Mouse (Mus musculus) neural tube, embryonic 12.5 days (tissue): ENCODE data around the gene Ptprg. TPM values are rescaled to one million over a fixed set of nuclear protein-coding genes. Genes with fewer than 3 reads are reported as not detected.
"Not testable (repeated sequence)": the region's sequence is repeated elsewhere in the genome, so short reads cannot be mapped to it uniquely, and the experiment has no call there.

ENCODE experiments used
- ATAC-seq: fragments of 200-750 bp; cut with Nextera tagmentation; 2 replicates; pipeline ENCODE4 v1.8.0; 2017; ENCODE audit warnings: low read depth, mild to moderate bottlenecking, moderate TSS enrichment, moderate library complexity; ENCODE audit not compliant: low FRiP score
- H3K27ac ChIP-seq: fragments of 300-500 bp; sonication (generic); 2 replicates; pipeline ENCODE4 v1.5.1; 2016
- H3K27me3 ChIP-seq: fragments of 300-500 bp; sonication (generic); replicated peaks from 2 replicates; pipeline ENCODE4 v1.6.1; 2016; ENCODE audit warnings: mild to moderate bottlenecking
- H3K36me3 ChIP-seq: fragments of 300-500 bp; sonication (generic); 2 replicates; pipeline ENCODE4 v1.6.1; 2016; ENCODE audit warnings: mild to moderate bottlenecking
- H3K4me1 ChIP-seq: fragments of 300-500 bp; sonication (generic); 2 replicates; pipeline ENCODE4 v1.6.1; 2016
- H3K4me2 ChIP-seq: fragments of 300-500 bp; sonication (generic); replicated peaks from 2 replicates; pipeline ENCODE4 v1.6.1; 2016; ENCODE audit warnings: mild to moderate bottlenecking
- H3K4me3 ChIP-seq: fragments of 300-500 bp; sonication (generic); 2 replicates; pipeline ENCODE4 v1.5.1; 2016
- H3K9ac ChIP-seq: fragments of 300-500 bp; sonication (generic); 2 replicates; pipeline ENCODE4 v1.6.1; 2016; ENCODE audit warnings: mild to moderate bottlenecking
- H3K9me3 ChIP-seq: fragments of 300-500 bp; sonication (generic); 2 replicates; pipeline ENCODE4 v1.6.1; 2016; ENCODE audit warnings: mild to moderate bottlenecking
- WGBS: fragments of 180-500 bp; shearing (Covaris S2); methylation state at CpG from one replicate; pipeline ENCODE4 v1.1.7; 2016; 5-methylcytosine and 5-hydroxymethylcytosine counted together
- polyA plus RNA-seq: library from polyadenylated mRNA; unstranded; fragments of >200 nt; fragmentation: Nextera tagmentation; extraction: Ambion mirVana; gene quantifications from 2 replicates; pipeline ENCODE4 v1.2.1, GENCODE M21; 2016

Ptprg gene
- polyA plus RNA-seq, 1 experiment from 2014 or later = 41.8 TPM

GRCm38 (mm10) chr14:11935698-11936097 lies 382.4 kb downstream of the Ptprg start:
- Histone ChIP-seq H3K9me3 (no peaks in the 10 kb centered on the region), H3K4me1 (no peaks in the 10 kb centered on the region), H3K36me3 (no peaks in the 10 kb centered on the region), H3K4me2 (no peak overlapping the region), H3K27ac (no peak overlapping the region), H3K9ac (no peak overlapping the region), H3K27me3 (no peaks in the 10 kb centered on the region), H3K4me3 (no peak overlapping the region)
- no peak for ATAC-seq
- 68% methylated on average over 7 of the region's 7 CpGs for WGBS

DNA sequence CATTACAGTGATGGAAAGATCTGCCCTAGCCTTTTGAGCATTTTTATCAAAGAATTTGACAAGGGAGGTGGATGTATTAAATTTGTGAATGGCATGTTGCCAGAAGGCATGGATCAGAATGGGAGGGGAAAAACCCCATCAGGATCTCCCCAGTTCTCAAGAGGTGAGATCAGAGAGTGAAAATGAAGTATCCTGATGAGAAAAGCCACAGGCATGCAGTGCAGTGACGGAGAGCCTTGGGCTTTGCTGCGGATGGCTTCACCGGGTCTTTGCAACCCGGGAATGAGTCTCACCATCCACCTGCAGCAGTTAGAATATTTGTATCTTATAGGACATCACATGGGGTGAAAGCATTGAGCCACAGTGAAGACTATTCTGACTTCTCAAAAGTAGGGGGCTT lies 385.6 kb downstream of the Ptprg start:
- no peak overlapping the region for H3K9ac ChIP-seq
- H3K4me3 ChIP-seq = no peak overlapping the region
- no peak overlapping the region for H3K27ac ChIP-seq
- 88% methylated on average over 4 of the region's 4 CpGs for WGBS
- ATAC-seq = no peak
- no peaks in the 10 kb centered on the region for H3K9me3 ChIP-seq
- no peaks in the 10 kb centered on the region for H3K27me3 ChIP-seq
- H3K4me2 ChIP-seq = no peak overlapping the region
- H3K36me3 ChIP-seq = no peaks in the 10 kb centered on the region
- no peaks in the 10 kb centered on the region for H3K4me1 ChIP-seq

DNA sequence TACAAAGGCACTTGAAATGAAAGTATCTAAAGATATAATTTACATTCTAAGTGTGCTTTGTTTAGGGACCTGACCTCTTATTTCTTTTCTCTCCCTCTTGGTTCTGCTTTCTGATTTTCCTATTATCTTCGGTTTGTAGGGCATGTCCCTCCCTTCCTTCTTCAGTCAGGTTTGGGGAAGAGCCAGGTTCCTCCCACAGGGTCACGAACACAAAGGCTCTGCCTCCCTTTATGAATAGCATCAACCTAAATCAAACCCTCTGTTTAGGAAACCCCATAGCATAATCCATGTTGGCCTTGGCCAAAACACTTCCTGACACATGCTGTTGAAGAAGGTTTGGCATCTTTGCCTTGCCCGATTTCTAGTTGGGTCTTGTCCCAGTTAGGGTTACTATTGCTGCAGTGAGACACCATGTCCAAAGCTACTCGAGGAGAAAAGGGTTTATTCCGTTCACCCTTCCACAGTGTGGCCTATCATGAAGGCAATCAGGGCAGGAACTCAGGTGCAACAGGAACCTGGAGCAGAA lies 388.7 kb downstream of the Ptprg start:
- no peaks in the 10 kb centered on the region for H3K27me3 ChIP-seq
- no peak overlapping the region for H3K4me3 ChIP-seq
- WGBS = 72% methylated on average over 5 of the region's 5 CpGs
- H3K4me1 ChIP-seq = no peaks in the 10 kb centered on the region
- no peak for ATAC-seq
- no peak overlapping the region for H3K9ac ChIP-seq
- no peaks in the 10 kb centered on the region for H3K36me3 ChIP-seq
- H3K4me2 ChIP-seq = no peak overlapping the region
- no peaks in the 10 kb centered on the region for H3K9me3 ChIP-seq
- no peak overlapping the region for H3K27ac ChIP-seq

DNA sequence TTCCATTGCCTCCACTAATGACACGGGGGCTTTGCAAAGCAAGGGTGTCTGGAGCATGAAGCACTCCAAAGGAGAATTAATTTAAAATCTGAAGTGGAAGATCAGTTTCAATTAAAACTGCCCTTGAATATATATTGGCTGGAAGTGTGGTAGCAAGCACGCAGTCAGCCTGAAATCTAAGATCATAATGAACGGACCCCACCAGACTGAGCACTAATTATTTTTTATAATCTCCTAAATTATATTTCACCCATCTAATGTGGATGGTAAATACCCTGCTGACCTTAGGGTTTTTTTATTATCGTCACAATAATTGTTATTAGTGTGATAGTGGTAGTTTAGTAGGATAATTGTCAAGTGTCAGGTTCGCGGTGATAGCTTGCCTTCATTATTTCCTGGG lies 397.0 kb downstream of the Ptprg start:
- ATAC-seq = no peak
- 85% methylated on average over 6 of the region's 6 CpGs for WGBS
- H3K4me3 ChIP-seq = no peak overlapping the region
- H3K4me1 ChIP-seq = no peaks in the 10 kb centered on the region
- H3K36me3 ChIP-seq = no peaks in the 10 kb centered on the region
- H3K9ac ChIP-seq = no peak overlapping the region
- no peaks in the 10 kb centered on the region for H3K9me3 ChIP-seq
- H3K27me3 ChIP-seq = no peaks in the 10 kb centered on the region
- no peak overlapping the region for H3K4me2 ChIP-seq
- H3K27ac ChIP-seq = no peak overlapping the region

DNA sequence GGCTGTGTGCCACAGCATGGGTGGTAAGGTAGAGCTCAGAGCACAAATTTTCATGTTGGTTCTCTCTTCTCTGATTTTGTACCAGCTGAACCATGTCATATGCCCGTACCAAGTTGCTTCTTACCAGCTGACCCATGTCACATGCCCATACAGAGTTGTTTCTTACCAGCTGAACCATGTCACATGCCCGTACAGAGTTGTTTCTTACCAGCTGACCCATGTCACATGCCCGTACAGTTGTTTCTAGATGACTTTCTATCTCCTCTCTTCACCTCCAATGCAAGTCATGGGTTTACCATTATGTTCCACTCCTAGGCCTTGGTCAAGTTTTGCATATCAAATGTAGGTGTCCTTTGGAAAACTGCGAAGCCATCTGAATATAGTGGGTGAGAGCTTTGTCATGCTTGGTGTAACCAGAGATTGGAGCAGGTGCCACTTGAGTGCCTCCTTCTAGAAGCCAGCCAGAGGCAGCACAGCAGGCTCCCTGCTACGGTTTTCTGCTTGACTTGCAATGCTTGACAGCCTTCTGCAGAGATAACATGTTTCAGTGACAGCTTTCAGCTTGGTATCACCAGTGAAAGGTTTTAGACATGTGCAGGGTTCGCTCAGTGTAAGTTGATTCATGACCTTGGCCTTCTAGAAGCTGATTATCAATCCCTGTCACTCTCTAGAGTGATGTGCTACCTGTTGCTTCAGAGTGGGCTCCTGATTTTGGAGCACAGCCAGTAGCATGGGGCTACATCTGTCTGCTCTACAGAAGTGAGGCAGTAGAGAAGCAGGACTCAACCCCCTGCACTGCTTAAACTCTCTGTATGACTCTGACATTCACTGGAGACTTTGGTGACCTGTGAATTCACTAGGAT lies 401.9 kb downstream of the Ptprg start:
- Histone ChIP-seq H3K27ac (no peak overlapping the region), H3K4me2 (no peak overlapping the region), H3K4me3 (no peak overlapping the region), H3K9me3 (no peaks in the 10 kb centered on the region), H3K36me3 (no peaks in the 10 kb centered on the region), H3K27me3 (peaks cover 6% of the 10 kb centered on the region; the same call in 1 of the 2 replicates), H3K4me1 (no peaks in the 10 kb centered on the region), H3K9ac (no peak overlapping the region)
- WGBS = 85% methylated on average over 6 of the region's 6 CpGs
- no peak for ATAC-seq

DNA sequence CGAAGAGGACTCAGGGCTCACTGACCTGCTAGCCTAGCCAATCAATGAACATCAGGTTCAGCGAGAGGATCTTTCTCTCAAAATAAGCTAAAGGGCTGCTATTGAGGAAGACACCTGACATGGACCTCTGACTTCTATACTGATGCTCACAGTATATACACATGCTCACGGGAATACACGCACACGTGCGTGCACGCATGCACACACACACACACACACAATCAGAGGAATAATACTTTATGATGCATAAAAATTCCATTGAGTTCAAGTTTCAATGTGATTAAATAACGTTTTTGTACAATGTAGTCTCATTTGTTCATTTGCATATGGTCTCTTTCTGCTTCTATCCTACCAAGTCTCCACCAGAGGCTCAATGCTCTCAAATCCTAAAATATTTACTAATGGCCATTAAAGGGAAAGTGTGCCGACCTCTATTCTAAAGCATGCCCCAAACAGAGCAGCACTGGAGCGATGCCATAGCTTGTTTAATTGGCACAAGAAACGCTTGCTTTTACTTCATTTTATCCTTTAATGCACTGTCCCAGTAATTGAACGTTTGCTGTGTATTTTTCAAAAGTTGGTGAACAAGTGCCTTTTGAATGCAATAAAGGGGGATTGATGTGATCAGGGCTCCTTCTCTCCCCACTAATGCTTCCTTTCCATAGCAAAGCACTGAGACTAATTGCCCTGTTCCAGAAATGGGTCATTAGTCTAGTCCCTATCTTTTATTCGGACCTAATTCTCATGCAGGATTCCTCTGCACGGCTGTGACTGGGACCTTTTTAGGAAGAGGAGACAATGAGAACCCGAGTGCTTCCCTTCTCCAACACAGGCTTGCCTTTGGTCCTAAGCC lies 407.2 kb downstream of the Ptprg start:
- Histone ChIP-seq H3K4me3 (no peak overlapping the region), H3K9ac (no peak overlapping the region), H3K4me2 (no peak overlapping the region), H3K4me1 (no peaks in the 10 kb centered on the region), H3K36me3 (no peaks in the 10 kb centered on the region), H3K27me3 (peaks cover 6% of the 10 kb centered on the region; the same call in 1 of the 2 replicates), H3K27ac (no peak overlapping the region), H3K9me3 (no peaks in the 10 kb centered on the region)
- 49% methylated on average over 15 of the region's 15 CpGs for WGBS
- ATAC-seq = peak; percentile 86

DNA sequence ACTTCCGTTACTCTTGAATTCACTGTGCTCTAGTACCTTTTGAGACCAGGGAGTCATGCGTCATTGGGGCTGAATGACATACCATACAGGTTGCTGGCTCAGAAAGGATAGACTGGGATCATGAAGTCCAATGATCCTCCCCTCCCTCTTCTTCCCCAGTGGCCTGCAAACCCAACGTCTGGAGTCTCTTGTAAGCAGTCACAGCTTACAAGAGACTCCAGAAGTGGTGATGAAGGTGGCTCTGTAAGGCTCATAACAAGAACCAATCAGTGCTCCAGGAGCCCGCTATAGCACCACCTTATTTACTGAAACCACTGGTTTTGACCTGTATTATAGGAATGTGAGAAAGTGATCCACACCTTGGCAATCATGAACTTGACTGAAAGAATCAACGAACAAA lies 408.8 kb downstream of the Ptprg start:
- no peak for ATAC-seq
- 88% methylated on average over 5 of the region's 5 CpGs for WGBS
- Histone ChIP-seq H3K27ac (no peak overlapping the region), H3K4me3 (no peak overlapping the region), H3K9me3 (no peaks in the 10 kb centered on the region), H3K27me3 (peaks cover 6% of the 10 kb centered on the region; the same call in 1 of the 2 replicates), H3K36me3 (no peaks in the 10 kb centered on the region), H3K4me2 (no peak overlapping the region), H3K9ac (no peak overlapping the region), H3K4me1 (no peaks in the 10 kb centered on the region)

- Histone ChIP-seq H3K36me3 (no peaks in the 10 kb centered on the region), H3K27me3 (peaks cover 6% of the 10 kb centered on the region; the same call in 1 of the 2 replicates), H3K4me2 (no peak overlapping the region), H3K4me3 (no peak overlapping the region), H3K27ac (no peak overlapping the region), H3K9ac (no peak overlapping the region), H3K9me3 (no peaks in the 10 kb centered on the region), H3K4me1 (no peaks in the 10 kb centered on the region)
- WGBS = 85% methylated on average over 8 of the region's 8 CpGs
- no peak for ATAC-seq
These were observed 409.2 kb downstream of the Ptprg start for GRCm38 (mm10) chr14:11962561-11962960.

DNA sequence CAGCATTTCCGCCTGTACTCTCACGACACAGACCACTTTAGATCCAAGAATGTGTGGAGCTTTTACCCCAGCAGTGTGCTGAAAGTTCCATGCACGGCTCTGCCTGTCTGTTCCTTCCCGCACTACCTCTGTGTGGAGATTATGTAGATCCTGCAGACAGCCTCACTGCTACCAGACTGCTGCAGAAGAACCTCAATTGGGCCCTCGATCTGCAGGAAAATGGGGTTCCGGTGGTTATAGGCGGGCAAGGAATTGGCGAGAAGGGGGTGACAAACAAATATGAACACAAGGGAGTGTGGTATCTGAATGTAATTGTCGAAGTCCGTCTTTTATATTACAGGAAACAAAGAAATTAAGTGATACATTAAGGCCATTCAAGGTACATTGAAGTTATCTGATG lies 410.5 kb downstream of the Ptprg start:
- WGBS = 94% methylated on average over 10 of the region's 10 CpGs

DNA sequence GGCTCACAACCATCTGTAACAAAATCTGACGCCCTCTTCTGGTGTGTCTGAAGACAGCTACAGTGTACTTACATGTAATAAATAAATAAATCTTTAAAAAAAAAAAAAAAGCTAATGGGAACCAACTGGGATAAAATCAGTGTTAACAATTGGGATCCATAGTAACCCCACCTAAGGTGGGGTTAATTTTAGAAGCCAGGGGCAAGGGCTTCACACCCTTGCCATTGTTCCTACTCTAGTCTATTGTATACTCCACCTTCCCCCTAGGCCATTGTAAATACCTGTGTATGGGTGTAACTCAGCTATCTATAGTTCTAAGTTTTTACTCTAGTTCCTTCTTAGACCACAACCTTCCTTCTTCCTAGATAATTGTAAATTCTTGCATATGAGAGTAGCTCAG lies 411.0 kb downstream of the Ptprg start:
- H3K9ac ChIP-seq, ATAC-seq: not testable (repeated sequence)
- WGBS = 76% methylated on average over 1 of the region's 1 CpGs

More for the DNA sequence above, 410.5 kb downstream of the Ptprg start:
- H3K4me2 ChIP-seq = no peak overlapping the region
- no peak overlapping the region for H3K27ac ChIP-seq
- H3K9ac ChIP-seq = no peak overlapping the region
- no peaks in the 10 kb centered on the region for H3K36me3 ChIP-seq
- peaks cover 4% of the 10 kb centered on the region; the same call in 1 of the 2 replicates for H3K27me3 ChIP-seq
- H3K4me3 ChIP-seq = no peak overlapping the region
- no peaks in the 10 kb centered on the region for H3K4me1 ChIP-seq
- H3K9me3 ChIP-seq = no peaks in the 10 kb centered on the region
- ATAC-seq = no peak

DNA sequence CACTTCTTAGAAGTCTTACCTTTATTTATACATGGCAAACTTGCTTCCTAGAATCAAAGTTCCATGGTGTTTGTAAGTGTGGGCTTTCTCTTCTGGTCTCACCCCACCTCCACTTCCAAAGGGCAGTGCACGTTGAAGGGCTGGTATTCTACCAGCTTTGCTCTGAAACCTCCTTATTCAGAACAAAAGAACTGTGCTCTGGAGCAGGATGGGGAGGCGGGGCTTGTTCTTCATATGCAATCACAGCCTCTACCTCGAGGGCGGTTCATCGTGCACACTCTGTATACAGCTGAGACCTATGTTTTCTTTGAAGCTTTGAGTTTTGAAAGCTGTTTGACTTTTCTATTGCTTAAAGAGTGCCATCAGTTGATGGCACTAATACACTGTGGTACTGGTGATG lies 412.5 kb downstream of the Ptprg start:
- H3K27me3 ChIP-seq = no peaks in the 10 kb centered on the region
- no peak overlapping the region for H3K9ac ChIP-seq
- H3K9me3 ChIP-seq = no peaks in the 10 kb centered on the region
- no peak for ATAC-seq
- no peak overlapping the region for H3K4me3 ChIP-seq
- no peak overlapping the region for H3K4me2 ChIP-seq
- no peaks in the 10 kb centered on the region for H3K36me3 ChIP-seq
- H3K4me1 ChIP-seq = no peaks in the 10 kb centered on the region
- H3K27ac ChIP-seq = no peak overlapping the region
- 40% methylated on average over 5 of the region's 5 CpGs for WGBS

More for the DNA sequence above, 411.0 kb downstream of the Ptprg start:
- H3K36me3 ChIP-seq, H3K27ac ChIP-seq, H3K4me1 ChIP-seq, H3K4me3 ChIP-seq, H3K27me3 ChIP-seq, H3K4me2 ChIP-seq, H3K9me3 ChIP-seq: not testable (repeated sequence)

- H3K9ac ChIP-seq = no peak overlapping the region
- H3K27me3 ChIP-seq = no peaks in the 10 kb centered on the region
- H3K4me3 ChIP-seq = no peak overlapping the region
- ATAC-seq = peak; percentile 52; the same call in 1 of the 2 replicates
- H3K27ac ChIP-seq = no peak overlapping the region
- H3K36me3 ChIP-seq = no peaks in the 10 kb centered on the region
- no peak overlapping the region for H3K4me2 ChIP-seq
- WGBS = 49% methylated on average over 4 of the region's 4 CpGs
- no peaks in the 10 kb centered on the region for H3K9me3 ChIP-seq
- 0 out of 2 replicates have a peak, but pooled peaks cover 7% of the 10 kb centered on the region for H3K4me1 ChIP-seq
These were observed 428.4 kb downstream of the Ptprg start for GRCm38 (mm10) chr14:11981764-11982163.
